Mouse (Mus musculus): ENCODE results near the gene Mrpl40.
"Not testable (repeated sequence)": the region's sequence is repeated elsewhere in the genome, so short reads cannot be mapped to it uniquely, and the experiment has no call there.

Gene Mrpl40

DNA sequence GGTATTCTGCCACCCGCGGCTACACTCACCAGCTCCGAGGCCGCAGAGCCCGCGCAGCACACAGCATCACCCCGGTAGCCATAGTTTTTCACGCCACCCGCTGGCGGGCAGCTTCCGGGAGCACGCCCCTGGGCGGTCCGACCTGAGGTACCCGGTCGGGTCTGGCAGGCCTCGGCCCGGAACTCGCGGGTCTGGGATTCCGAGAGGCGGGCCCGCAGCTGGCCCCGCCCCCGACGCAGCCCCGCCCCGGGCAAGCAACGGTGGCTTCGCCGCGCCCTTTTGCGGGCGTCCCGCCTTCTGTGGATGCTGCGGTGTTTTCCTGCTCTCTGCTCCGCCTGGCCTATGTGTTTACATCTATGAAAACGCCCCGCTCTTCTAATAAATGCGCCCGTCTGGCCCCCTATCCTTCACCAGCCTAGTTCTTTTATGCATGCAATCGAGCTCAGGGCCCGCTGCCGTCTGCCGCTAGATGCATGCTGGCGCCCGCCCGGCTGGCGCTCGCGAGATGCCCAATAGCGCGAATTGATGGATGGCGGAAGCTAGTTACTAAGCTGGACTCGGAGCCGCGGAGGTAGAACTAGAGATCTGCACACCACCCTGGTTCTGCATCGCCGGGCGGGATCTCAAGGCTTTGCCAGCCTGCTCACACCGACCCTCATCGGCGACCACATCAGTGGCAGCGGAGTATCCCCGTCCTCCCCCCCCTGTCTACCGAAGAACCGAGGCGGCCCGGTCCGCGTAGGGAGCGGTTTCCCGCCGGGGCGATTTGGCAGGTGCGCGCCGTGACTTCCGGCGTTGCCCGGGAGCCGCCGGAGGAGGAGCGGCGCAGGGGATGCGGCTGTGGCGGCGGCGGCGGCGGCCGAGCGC lies at the start of gene Mrpl40, which contains the start of gene Hira:
Mrpl40 (minus strand) TSS at position 421 of the 867 bp plus-strand sequence.
Hira (plus strand) TSS at position 596 of the 867 bp plus-strand sequence.
- DNase-seq: peak; percentile 96 to 97

- DNase-seq: no peak
Observed at GRCm38 (mm10) chr16:18921771-18922170, 45.1 kb upstream of the Mrpl40 start.

- no peak for DNase-seq
Observed at GRCm38 (mm10) chr16:18916064-18916463, 39.4 kb upstream of the Mrpl40 start.

DNA sequence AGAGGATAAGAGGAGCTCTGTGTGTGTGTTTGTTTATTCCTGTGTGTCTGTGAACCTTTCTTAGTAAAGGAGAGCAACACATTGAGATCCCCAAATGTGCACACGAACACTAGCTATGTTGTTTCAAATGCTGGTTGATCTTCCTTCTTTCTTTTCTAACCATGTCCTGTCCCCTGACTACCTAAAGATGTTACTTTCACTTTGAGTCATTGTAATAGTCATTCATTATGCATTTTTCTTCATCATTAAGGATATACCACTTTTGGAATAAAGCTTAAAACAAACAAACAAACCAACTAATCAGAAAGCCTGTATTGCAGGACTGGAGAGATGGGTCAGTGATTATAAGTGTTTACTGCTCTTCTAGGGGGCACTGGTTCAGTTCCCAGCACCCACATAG lies 29.0 kb upstream of the Mrpl40 start:
- DNase-seq: no peak

DNA sequence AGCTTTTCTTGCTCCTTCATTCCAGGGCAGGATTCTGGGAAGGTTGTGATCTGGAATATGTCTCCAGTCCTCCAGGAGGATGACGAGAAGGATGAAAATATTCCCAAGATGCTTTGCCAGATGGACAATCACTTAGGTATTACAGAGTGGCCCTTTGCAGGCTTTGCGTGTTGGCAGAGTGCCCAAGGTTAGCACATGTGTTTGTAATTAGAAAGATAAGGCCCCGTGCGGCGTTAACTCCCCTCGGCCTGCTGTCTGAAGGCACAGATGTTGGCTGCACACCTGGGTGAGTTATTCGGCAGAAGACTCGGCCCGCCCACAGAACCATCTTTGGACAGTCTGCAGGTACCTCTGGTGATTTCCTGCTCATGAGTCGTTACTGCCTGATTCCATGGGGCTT lies 19.8 kb upstream of the Mrpl40 start:
- peak in 1 of 2 experiments; percentile 7 for DNase-seq

DNA sequence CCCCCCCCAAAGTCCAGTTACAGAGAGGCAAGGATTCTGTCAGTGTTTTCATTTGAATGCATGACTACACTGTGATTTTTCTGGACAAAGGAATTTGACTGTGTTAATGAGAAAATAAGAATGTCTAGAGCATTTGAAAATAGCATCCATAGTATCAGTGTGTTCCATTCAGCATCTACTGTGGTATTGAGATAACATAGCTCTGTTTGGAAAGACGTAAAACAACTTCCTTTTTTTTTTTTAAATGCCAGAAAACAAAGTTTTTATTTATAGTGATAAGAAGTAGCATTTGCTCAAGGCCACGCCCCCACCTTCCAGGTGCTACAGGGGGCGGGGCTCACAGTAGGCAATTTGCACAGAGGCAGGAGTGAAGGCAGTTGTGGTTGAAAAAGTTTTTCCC lies 18.6 kb upstream of the Mrpl40 start:
- no peak for DNase-seq

DNA sequence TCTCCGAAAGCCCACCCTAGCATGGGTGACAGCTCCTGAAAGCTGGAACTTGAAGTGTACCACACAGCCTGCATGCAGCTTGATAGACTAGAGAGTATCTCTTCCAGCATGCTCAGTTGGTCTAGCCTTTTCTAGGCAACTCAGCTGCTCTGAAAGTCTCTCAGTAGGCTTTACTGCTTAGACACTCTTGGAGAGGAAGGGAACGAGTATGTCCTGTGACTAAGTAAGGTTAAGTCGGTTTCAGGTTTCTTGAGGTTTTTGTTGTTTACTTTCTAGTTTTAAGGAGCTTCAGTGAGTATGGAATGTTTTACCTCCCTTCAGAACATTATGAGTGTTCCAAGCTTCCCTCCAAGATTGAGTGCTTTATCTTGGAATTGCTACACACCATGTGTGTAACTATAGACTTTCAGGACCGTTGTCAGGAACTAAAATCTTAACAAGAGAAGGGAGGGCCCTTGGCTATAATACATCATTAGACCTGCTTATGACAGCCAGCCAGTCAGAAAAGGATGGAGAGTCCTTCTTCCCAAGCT lies 17.2 kb upstream of the Mrpl40 start:
- DNase-seq: no peak

- no peak for DNase-seq
Observed at GRCm38 (mm10) chr16:18884044-18884443, 7.4 kb upstream of the Mrpl40 start.

GRCm38 (mm10) chr16:18878091-18878720 lies 1.5 kb upstream of the Mrpl40 start:
- DNase-seq: peak in 1 of 2 experiments; percentile 20

DNA sequence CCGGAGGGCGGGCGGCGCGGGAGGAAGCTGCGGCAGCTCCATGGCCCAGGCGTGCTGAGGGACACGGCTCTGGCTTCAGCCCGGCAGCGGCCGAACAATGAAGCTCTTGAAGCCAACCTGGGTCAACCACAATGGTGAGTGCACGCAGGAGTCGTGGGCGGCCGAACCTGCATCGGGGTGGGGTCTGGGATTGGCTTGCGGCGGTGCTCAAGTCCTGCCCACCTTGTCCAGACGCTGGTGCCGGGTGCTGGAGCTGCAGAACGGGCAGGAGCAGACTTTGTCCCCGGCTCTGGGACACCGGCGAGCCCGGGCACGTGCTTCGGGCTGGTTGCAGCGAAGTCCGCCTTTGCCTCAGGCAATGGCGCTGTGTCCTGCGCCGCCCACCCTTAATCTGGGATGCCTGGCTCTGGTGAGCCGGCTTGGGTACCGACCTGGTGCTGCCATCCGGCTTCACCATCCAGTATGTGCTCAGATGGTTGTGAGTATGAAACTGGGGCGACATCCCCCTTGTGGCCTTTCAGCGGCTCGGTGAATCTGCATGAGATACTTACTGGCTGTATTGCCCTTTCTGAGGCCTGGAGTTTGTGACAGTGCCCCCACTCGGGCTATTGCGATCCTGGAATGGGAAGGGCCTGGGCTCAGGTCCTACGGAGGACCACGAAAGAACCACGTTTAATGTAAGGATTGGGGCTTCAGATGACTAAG lies 876 bp upstream of the Mrpl40 start:
- DNase-seq: peak; percentile 78 to 79

- no peak for DNase-seq
Observed at GRCm38 (mm10) chr16:18876091-18876441, 596 bp downstream of the Mrpl40 start.

DNA sequence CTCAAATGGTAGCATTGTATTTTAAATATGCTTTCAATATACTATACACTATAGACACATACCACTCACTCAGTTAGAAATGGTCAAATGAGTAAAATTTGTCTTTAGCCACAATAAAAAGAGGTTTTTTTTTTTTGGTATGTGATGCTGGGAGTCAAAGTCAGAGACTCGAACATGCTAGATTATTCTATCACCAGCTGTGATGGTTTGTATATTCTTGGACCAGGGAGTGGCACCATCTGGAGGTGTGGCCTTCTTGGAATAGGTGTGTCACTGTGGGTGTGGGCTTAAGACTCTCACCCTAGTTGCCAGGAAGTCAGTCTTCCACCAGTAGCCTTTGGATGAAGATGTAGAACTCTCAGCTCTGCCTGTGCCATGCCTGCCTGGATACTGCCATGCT lies 6.2 kb downstream of the Mrpl40 start:
- not testable (repeated sequence) for DNase-seq

DNA sequence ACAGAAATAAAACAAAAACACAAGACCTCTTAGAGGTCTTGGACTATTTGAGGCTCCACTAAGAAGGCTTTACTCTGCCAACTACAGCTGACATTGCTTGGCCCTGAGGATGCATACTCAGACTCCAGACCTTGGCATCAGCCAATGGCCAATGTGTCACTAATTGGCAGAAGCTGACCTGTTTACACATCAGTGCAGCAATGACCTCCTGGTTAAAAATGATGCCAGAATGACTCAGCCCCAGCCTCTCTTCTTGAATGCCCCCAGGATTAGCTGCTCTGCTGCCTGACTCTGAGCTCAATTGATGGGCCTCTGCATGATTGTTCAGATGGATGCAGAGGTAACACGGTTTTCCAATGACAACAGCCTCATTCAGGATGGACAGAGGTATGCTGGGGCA lies 16.5 kb downstream of the Mrpl40 start:
- peak; percentile 64 to 71 for DNase-seq

DNA sequence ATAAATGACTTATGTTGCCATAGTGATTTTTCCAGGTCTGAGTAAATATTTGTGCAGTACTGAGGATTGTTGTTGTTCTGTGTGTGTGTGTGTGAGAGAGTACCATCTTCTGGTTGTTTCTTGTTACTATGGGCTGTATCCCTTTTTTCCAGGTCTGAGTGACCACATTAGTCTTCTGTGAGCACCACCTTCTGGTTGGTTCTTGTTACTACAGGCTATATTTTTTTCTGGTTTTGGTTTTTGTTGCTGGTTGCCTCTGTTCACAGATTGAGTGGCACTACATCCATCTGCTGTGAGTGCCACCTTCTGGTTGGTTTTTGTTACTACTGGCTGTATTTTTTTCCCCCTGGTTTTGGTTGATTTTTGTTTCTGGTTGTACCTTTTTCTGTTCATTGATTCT lies 18.1 kb downstream of the Mrpl40 start:
- peak; percentile 68 to 85 for DNase-seq

DNA sequence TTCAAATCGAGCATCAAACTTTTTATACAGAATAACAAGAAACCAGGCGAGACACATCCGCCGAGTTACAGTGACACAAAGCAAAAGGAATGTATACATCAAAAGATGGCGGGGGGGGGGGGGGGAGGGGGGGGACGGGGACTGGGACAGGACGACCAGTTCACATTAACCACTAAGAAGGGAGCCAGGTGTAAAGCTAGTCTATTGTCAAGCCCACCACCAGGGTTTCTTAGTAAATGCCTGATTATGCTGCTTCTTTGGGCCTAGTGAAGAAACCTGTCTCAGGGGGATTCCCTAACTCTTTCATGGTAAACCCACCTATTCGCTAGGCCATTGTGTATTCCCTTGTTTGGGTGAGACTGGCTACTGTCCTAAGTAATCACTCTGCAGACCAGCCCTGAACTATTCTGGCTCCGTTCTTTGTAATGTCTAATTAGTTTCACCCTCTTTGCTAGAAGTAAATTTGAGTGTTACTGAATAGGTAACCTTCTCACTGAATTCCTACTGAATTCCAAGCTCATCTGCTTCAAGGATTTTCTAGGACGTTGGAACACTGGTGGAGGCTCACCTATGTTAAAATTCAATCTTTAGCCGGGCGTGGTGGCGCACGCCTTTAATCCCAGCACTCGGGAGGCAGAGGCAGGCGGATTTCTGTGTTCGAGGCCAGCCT lies 27.0 kb downstream of the Mrpl40 start:
- DNase-seq: not testable (repeated sequence)

- DNase-seq: no peak
Observed at GRCm38 (mm10) chr16:18846301-18846820, 30.3 kb downstream of the Mrpl40 start.

DNA sequence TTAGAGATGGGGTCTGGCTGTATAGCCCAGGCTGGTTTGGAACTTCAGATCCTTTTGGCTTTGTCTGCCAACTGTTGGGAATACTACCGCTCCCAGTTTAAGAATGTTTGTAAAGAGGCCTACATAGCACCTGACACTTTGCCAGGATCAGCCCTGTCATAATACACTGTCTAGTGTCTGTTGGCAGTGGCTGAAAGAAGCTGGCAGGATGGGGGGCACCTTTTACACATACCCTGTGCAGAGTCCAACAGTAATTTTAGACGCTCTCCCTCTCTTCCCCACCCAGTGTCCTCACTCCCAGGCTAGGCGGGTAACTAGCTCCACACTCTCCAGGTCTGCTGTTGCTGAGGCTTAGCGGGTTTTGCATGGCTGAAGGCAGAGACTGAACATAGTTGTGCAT lies 38.3 kb downstream of the Mrpl40 start:
- DNase-seq: no peak

DNA sequence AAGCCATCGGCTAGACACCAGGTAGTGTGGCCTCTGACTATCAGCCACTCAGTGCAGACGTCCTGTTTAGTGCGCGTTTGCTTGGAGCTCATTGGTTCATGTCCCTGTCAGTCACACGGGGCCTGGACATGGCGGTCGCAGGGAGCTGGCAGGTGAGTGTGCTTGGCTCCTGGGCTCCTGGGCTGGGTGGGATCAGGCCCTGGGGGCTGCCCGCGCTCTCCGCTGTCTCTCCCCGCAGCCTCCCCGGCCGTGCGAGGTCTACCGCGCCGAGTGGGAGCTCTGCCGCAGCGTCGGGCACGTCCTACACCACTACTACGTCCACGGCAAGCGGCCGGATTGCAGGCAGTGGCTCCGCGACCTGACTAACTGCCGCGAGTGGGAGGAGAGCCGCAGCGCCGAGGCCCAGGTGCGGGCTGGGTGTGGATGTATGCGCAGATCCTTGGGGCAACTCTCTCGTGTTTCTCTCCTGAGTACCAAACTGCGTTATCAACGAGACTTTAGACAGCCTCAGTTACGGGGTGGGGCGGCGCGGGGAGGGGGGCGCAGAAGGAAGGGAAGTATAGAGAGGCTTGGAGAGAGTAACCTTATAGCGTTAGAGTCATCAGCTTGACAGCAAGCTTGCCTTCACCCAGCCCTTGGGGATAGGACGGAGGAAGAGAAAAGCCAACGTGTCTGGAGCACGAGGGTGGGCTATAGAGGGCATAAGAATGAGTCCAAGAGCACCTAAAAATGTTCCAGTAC lies 40.0 kb downstream of the Mrpl40 start, which contains the start of the genes 2510002D24Rik and Gm28539:
2510002D24Rik (plus strand) TSS at position 111 of the 741 bp plus-strand sequence.
Gm28539 (plus strand) TSS at position 117 of the 741 bp plus-strand sequence.
- peak; percentile 98 to 99 for DNase-seq

GRCm38 (mm10) chr16:18836073-18836467 lies 40.6 kb downstream of the Mrpl40 start:
- DNase-seq: no peak

DNA sequence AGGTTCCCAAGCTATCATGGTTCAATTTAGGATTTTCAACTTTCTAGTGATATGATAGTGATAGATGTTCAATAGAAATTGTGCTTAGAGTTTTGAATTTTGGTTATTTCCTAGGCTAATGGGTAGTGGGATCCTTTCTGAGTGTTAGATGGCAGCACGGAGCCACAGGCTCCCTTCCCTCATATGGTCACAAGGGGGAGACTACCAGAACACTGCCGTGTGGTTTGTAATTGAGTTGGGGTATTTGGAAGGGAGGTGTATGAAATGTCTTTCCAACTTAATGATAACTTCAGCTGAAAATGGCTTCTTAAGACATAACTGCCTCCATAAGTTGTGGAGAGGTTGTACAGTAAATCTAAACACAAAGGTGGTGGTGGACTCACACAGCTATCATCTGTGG lies 43.2 kb downstream of the Mrpl40 start:
- DNase-seq: no peak

- DNase-seq: no peak
Observed at GRCm38 (mm10) chr16:18829102-18829501, 47.6 kb downstream of the Mrpl40 start.

Measured in cerebellum, postnatal 10 days (tissue).